Mouse (Mus musculus): ENCODE results near the gene Bmf.

DNA sequence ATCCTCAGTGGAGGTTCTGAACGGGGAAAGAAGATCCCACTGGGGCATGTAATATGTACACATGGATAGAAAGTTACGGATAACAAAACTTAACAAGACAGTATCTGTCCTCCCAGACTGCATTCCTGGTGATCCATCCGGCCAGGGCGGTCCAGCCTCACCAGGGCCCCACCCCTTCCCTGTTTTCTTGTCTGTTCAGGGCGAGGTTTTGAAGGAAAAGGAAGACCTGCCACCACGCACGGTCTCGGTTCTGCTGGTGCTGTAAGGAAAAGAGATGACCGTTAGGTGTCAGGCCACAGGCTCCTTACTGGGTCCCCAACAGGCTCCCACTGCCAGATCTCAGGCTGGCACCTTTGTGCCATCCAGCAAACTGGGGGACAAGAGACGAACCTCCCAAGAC, 17.1 kb downstream of the Bmf start:
- no peak; the same call in 1 of the 2 replicates for TF ChIP-seq CTCF (IDR thresholded peaks at IDR 0.05)
- no peak; the same call in 1 of the 2 replicates for TF ChIP-seq EP300 (IDR thresholded peaks at IDR 0.05)
